Mouse (Mus musculus): Measurements from ENCODE around the gene Dclk1.

DNA sequence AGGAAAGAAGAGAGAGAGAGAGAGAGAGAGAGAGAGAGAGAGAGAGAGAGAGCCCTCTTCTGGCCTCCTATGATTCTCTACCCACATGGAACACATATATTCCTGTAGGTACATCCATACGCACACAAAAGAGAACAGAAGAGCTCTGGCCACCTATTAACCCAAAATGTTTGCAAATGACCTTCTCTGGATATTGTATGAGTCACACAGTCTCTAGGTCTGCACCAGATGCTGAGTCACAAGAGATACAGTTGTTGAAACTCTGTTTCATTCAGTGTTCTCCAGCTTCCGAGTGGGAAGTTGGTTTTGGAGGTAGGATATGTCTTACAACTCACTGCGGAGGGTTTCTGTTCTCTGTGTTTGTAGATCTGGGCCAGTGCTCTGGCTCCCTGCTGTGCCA lies 78.4 kb downstream of the Dclk1 start:
- no peak for TF ChIP-seq CTCF (IDR thresholded peaks at IDR 0.05; ENCODE audit: control insufficient read depth, insufficient read depth, insufficient read length)
- no peak for TF ChIP-seq USF1 (IDR thresholded peaks at IDR 0.05; ENCODE audit: low read depth)
- TF ChIP-seq MAX (IDR thresholded peaks at IDR 0.05): no peak
- no peak for TF ChIP-seq MYOD1 (IDR thresholded peaks at IDR 0.05; ENCODE audit: control insufficient read depth, insufficient read length, low read depth)
